Mouse (Mus musculus) layer of hippocampus, adult 2 months (tissue): ENCODE measurements around the gene Mgarp. TPM values are rescaled to one million over a fixed set of nuclear protein-coding genes. Genes with fewer than 3 reads are reported as not detected.
"Not testable (repeated sequence)": the region's sequence is repeated elsewhere in the genome, so short reads cannot be mapped to it uniquely, and the experiment has no call there.

ENCODE experiments used
- DNase-seq, 2 experiments: peaks; one replicate each; pipeline ENCODE4 v3.0.0; 2022; ENCODE audit warnings: low spot score in 2 of 2
- H3K27ac ChIP-seq: fragments of 200-600 bp; 2 replicates; pipeline ENCODE4 v1.8.1; 2022
- H3K4me3 ChIP-seq: fragments of 200-600 bp; 2 replicates; pipeline ENCODE4 v1.8.1; 2022; ENCODE audit warnings: mild to moderate bottlenecking
- CTCF ChIP-seq: fragments of 200-600 bp; conservative IDR thresholded peaks from 2 replicates; pipeline ENCODE4 v1.8.1; 2022; ENCODE audit warnings: antibody characterized with exemption, mild to moderate bottlenecking, moderate library complexity
- total RNA-seq, 2 experiments: library from RNA; stranded (reverse); gene quantifications; 2 replicates each; pipeline ENCODE4 v1.2.3; 2021

Mgarp gene
- total RNA-seq, 2 experiments from 2014 or later: not detected

GRCm38 (mm10) chr3:51372883-51373282 is 23.7 kb downstream of the Mgarp start:
- DNase-seq: no peak
- no peak for TF ChIP-seq CTCF

GRCm38 (mm10) chr3:51371826-51372225 is 24.7 kb downstream of the Mgarp start:
- Histone ChIP-seq H3K27ac (no peak overlapping the region), H3K4me3 (no peak overlapping the region)
- DNase-seq: no peak
- TF ChIP-seq CTCF: no peak

More at GRCm38 (mm10) chr3:51372883-51373282, 23.7 kb downstream of the Mgarp start:
- Histone ChIP-seq H3K4me3 (no peak overlapping the region), H3K27ac (no peak overlapping the region)

- H3K27ac ChIP-seq: no peak overlapping the region
- H3K4me3 ChIP-seq: no peak overlapping the region
- DNase-seq: no peak
- TF ChIP-seq CTCF: no peak
Measured at GRCm38 (mm10) chr3:51368011-51368410, 28.5 kb downstream of the Mgarp start.

GRCm38 (mm10) chr3:51366926-51367325 is 29.6 kb downstream of the Mgarp start:
- DNase-seq: no peak
- no peak overlapping the region for H3K27ac ChIP-seq
- no peak overlapping the region for H3K4me3 ChIP-seq
- no peak for TF ChIP-seq CTCF

GRCm38 (mm10) chr3:51365517-51365882 is 31.0 kb downstream of the Mgarp start:
- DNase-seq: no peak
- Histone ChIP-seq H3K27ac (peak overlapping the region; percentile 68), H3K4me3 (peak overlapping the region; percentile 52)
- peak; percentile 46 for TF ChIP-seq CTCF

GRCm38 (mm10) chr3:51364703-51365516 is 31.6 kb downstream of the Mgarp start:
- H3K27ac ChIP-seq: peak overlapping the region; percentile 68
- peak; percentile 88 for TF ChIP-seq CTCF
- peak; percentile 82 to 90 for DNase-seq
- H3K4me3 ChIP-seq: peak overlapping the region; percentile 52

GRCm38 (mm10) chr3:51361066-51361465 is 35.5 kb downstream of the Mgarp start:
- H3K4me3 ChIP-seq: no peak overlapping the region
- TF ChIP-seq CTCF: no peak
- H3K27ac ChIP-seq: no peak overlapping the region
- no peak for DNase-seq

- no peak overlapping the region; the same call in 1 of the 2 replicates for H3K4me3 ChIP-seq
- DNase-seq: no peak
Measured at GRCm38 (mm10) chr3:51359558-51360307, 36.8 kb downstream of the Mgarp start.

GRCm38 (mm10) chr3:51358660-51359557 is 37.6 kb downstream of the Mgarp start:
- DNase-seq: peak; percentile 31 to 66
- TF ChIP-seq CTCF: 0 out of 2 replicates have a peak, but pooled peaks have one; percentile 5
- Histone ChIP-seq H3K4me3 (peak overlapping the region; percentile 62), H3K27ac (0 out of 2 replicates have a peak overlapping the region, but pooled peaks have one; percentile 15)

More at GRCm38 (mm10) chr3:51359558-51360307, 36.8 kb downstream of the Mgarp start:
- no peak for TF ChIP-seq CTCF
- H3K27ac ChIP-seq: no peak overlapping the region

- peak overlapping the region; percentile 62 for H3K4me3 ChIP-seq
- TF ChIP-seq CTCF: no peak
- peak; percentile 42 to 65 for DNase-seq
- no peak overlapping the region for H3K27ac ChIP-seq
Measured at GRCm38 (mm10) chr3:51358181-51358580, 38.4 kb downstream of the Mgarp start.

- H3K27ac ChIP-seq: no peak overlapping the region
- no peak overlapping the region; the same call in 1 of the 2 replicates for H3K4me3 ChIP-seq
- no peak for TF ChIP-seq CTCF
- no peak for DNase-seq
Measured at GRCm38 (mm10) chr3:51357624-51358023, 38.9 kb downstream of the Mgarp start.

- no peak for DNase-seq
- TF ChIP-seq CTCF: no peak
- H3K4me3 ChIP-seq: no peak overlapping the region
- H3K27ac ChIP-seq: no peak overlapping the region
Measured at GRCm38 (mm10) chr3:51357078-51357477, 39.5 kb downstream of the Mgarp start.

GRCm38 (mm10) chr3:51354956-51355355 is 41.6 kb downstream of the Mgarp start:
- DNase-seq, H3K27ac ChIP-seq, H3K4me3 ChIP-seq: not testable (repeated sequence)
- peak; percentile 22 for TF ChIP-seq CTCF
